Mouse (Mus musculus) MEL (cell line): ENCODE measurements around the gene Isca1. TPM values are rescaled to one million over a fixed set of nuclear protein-coding genes. Genes with fewer than 3 reads are reported as not detected.
"Not testable (repeated sequence)": the region's sequence is repeated elsewhere in the genome, so short reads cannot be mapped to it uniquely, and the experiment has no call there.

Experiments
- DNase-seq: peaks from one replicate; pipeline ENCODE4 v3.0.0; 2011; ENCODE audit warnings: low read depth, low spot score
- H3K27ac ChIP-seq: 2 replicates; pipeline ENCODE4 v1.5.1; 2012; ENCODE audit warnings: low read depth, mild to moderate bottlenecking, control low read depth, low read length, moderate library complexity; ENCODE audit not compliant: control insufficient read depth
- H3K27me3 ChIP-seq, 2 experiments: fragments of 150-350 bp in 1 of 2; sonication (generic) in 1 of 2; 2 replicates each; pipeline ENCODE4 v1.6.1; 2012; ENCODE audit warnings: low read length in 2 of 2, mild to moderate bottlenecking in 2 of 2, improper control_type of control experiment in 1 of 2, moderate library complexity in 1 of 2; ENCODE audit not compliant: insufficient read depth in 2 of 2, control insufficient read depth in 1 of 2
- H3K36me3 ChIP-seq, 2 experiments: 2 replicates each; pipeline ENCODE4 v1.6.1; 2012 to 2014; ENCODE audit warnings: low read length in 2 of 2, improper control_type of control experiment in 1 of 2, inconsistent platforms in 1 of 2, mild to moderate bottlenecking in 1 of 2; ENCODE audit not compliant: insufficient read depth in 2 of 2, control insufficient read depth in 1 of 2
- H3K4me1 ChIP-seq, 2 experiments: fragments of 150-350 bp in 1 of 2; sonication (generic) in 1 of 2; 2 replicates each; pipeline ENCODE4 v1.6.1; 2012; ENCODE audit warnings: low read length in 2 of 2, improper control_type of control experiment in 1 of 2, mild to moderate bottlenecking in 1 of 2; ENCODE audit not compliant: insufficient read depth in 2 of 2, control insufficient read depth in 1 of 2
- H3K4me3 ChIP-seq, 2 experiments: fragments of 150-350 bp in 1 of 2; sonication (generic) in 1 of 2; 2 replicates each; pipeline ENCODE4 v1.5.1; 2012; ENCODE audit warnings: low read depth in 2 of 2, low read length in 2 of 2, mild to moderate bottlenecking in 2 of 2, moderate library complexity in 2 of 2, control low read depth in 1 of 2, improper control_type of control experiment in 1 of 2; ENCODE audit not compliant: control insufficient read depth in 1 of 2, insufficient read depth in 1 of 2
- H3K79me2 ChIP-seq: 2 replicates; pipeline ENCODE4 v1.6.1; 2012; ENCODE audit warnings: mild to moderate bottlenecking, low read length, moderate library complexity; ENCODE audit not compliant: control insufficient read depth, poor library complexity, insufficient read depth
- H3K9ac ChIP-seq: 2 replicates; pipeline ENCODE4 v1.6.1; 2012; ENCODE audit warnings: low read depth, mild to moderate bottlenecking, control low read depth, low read length, moderate library complexity; ENCODE audit not compliant: control insufficient read depth, poor library complexity, severe bottlenecking
- H3K9me3 ChIP-seq: fragments of 150-350 bp; sonication (generic); replicated peaks from 2 replicates; pipeline ENCODE4 v1.6.1; 2012; ENCODE audit warnings: mild to moderate bottlenecking, low read length, improper control_type of control experiment, moderate library complexity; ENCODE audit not compliant: insufficient read depth
- BHLHE40 ChIP-seq: IDR thresholded peaks from 2 replicates; pipeline ENCODE4 v1.6.1; 2012; ENCODE audit warnings: low read depth, mild to moderate bottlenecking, inconsistent platforms, low read length, improper control_type of control experiment, borderline replicate concordance
- CTCF ChIP-seq, 3 experiments: IDR thresholded peaks in 2 of 3; conservative IDR thresholded peaks in 1 of 3; 2 replicates each; pipeline ENCODE4 v1.5.1; 2011 to 2012; ENCODE audit warnings: low read length in 3 of 3, low read depth in 2 of 3, mild to moderate bottlenecking in 2 of 3, improper control_type of control experiment in 1 of 3, inconsistent platforms in 1 of 3, mixed read lengths in 1 of 3, moderate library complexity in 1 of 3; ENCODE audit not compliant: control insufficient read depth in 1 of 3, insufficient read depth in 1 of 3, poor library complexity in 1 of 3, severe bottlenecking in 1 of 3
- GATA1 ChIP-seq: IDR thresholded peaks from 2 replicates; pipeline ENCODE4 v1.6.1; 2011; ENCODE audit warnings: low read depth, low read length, improper control_type of control experiment
- MAX ChIP-seq: IDR thresholded peaks from 2 replicates; pipeline ENCODE4 v1.6.1; 2011; ENCODE audit warnings: low read length, improper control_type of control experiment
- MEF2A ChIP-seq: IDR thresholded peaks from 2 replicates; pipeline ENCODE4 v1.6.1; 2014; ENCODE audit warnings: low read depth, mild to moderate bottlenecking, inconsistent platforms, low read length, improper control_type of control experiment; ENCODE audit not compliant: poor library complexity, insufficient replicate concordance, severe bottlenecking; ENCODE audit errors: extremely low read depth
- MXI1 ChIP-seq: IDR thresholded peaks from 2 replicates; pipeline ENCODE4 v1.6.1; 2011; ENCODE audit warnings: mild to moderate bottlenecking, low read depth, low read length, improper control_type of control experiment
- MYB ChIP-seq: IDR thresholded peaks from 2 replicates; pipeline ENCODE4 v1.6.1; 2011; ENCODE audit warnings: mild to moderate bottlenecking, low read depth, low read length, improper control_type of control experiment
- NELFE ChIP-seq: IDR thresholded peaks from 2 replicates; pipeline ENCODE4 v1.6.1; 2011; ENCODE audit warnings: low read depth, low read length, improper control_type of control experiment
- NRF1 ChIP-seq: IDR thresholded peaks from 2 replicates; pipeline ENCODE4 v1.6.1; 2014; ENCODE audit warnings: low read depth, mild to moderate bottlenecking, inconsistent platforms, low read length, improper control_type of control experiment, moderate library complexity; ENCODE audit not compliant: poor library complexity, insufficient read depth, severe bottlenecking
- POLR2AphosphoS5 ChIP-seq: IDR thresholded peaks from 2 replicates; pipeline ENCODE4 v1.6.1; 2012; ENCODE audit warnings: low read depth, borderline replicate concordance, mild to moderate bottlenecking, inconsistent platforms, low read length, moderate library complexity, mixed read lengths
- TBP ChIP-seq: IDR thresholded peaks from 2 replicates; pipeline ENCODE4 v1.8.0; 2011; ENCODE audit warnings: low read depth, low read length, improper control_type of control experiment
- TCF12 ChIP-seq: IDR thresholded peaks from 2 replicates; pipeline ENCODE4 v1.6.1; 2014; ENCODE audit warnings: low read depth, mild to moderate bottlenecking, inconsistent platforms, low read length, improper control_type of control experiment, moderate library complexity
- USF1 ChIP-seq: IDR thresholded peaks from 2 replicates; pipeline ENCODE4 v1.6.1; 2014; ENCODE audit warnings: low read depth, mild to moderate bottlenecking, inconsistent platforms, low read length, improper control_type of control experiment, moderate library complexity
- ZKSCAN1 ChIP-seq: IDR thresholded peaks from 2 replicates; pipeline ENCODE4 v1.6.1; 2012; ENCODE audit warnings: low read depth, mild to moderate bottlenecking, inconsistent platforms, low read length, improper control_type of control experiment, moderate library complexity
- ZMIZ1 ChIP-seq: IDR thresholded peaks from 2 replicates; pipeline ENCODE4 v1.6.1; 2012; ENCODE audit warnings: low read depth, mild to moderate bottlenecking, inconsistent platforms, low read length, improper control_type of control experiment, moderate library complexity
- polyA plus RNA-seq, 2 experiments: library from polyadenylated mRNA; stranded (reverse) in 1 of 2; unstranded in 1 of 2; fragments of >175 nt in 1 of 2; fragments of >200 nt in 1 of 2; gene quantifications; 2 replicates each; pipeline versions ENCODE4 v1.2.1 to v1.2.4; 2012; ENCODE audit warnings: low replicate concordance in 2 of 2, low read depth in 1 of 2; ENCODE audit not compliant: insufficient read length in 2 of 2, insufficient read depth in 1 of 2, missing spikeins in 1 of 2
- total RNA-seq: library from RNA; depleted of rRNA; stranded (reverse); fragments of 300-350 nt; gene quantifications from 2 replicates; pipeline ENCODE4 v1.2.3, GENCODE M21; 2012

Gene Isca1
- total and polyA plus RNA-seq, 3 experiments: 31.2 to 76.3 (median 63.5) TPM

DNA sequence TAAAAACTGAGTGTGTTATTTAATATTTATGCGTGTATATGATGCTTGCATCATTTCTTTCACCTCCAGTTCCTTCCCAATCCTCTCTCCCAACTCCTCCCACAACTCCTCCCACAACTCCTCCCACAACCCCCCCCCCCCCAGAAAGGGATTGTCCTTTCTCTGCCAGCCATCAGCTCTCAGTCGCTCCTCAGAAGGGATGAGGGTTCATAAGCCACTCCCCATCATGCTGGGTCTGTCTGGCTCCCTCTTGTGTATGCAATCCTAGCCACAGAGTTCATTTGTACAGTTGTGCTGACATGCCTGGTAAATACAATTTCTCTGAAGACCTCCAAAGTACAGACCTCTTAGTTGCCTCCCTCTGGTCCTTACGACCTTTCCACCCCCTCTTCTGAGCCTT, 34.4 kb downstream of the Isca1 start (continued):
- TF ChIP-seq ZKSCAN1: no peak
- no peak for TF ChIP-seq MAX
- TF ChIP-seq ZMIZ1: no peak
- TF ChIP-seq NRF1: no peak
- TF ChIP-seq NELFE: no peak
- no peak for TF ChIP-seq MYB
- peak; percentile 13 to 52 (median 17); a peak in 2 of 6 replicates for TF ChIP-seq CTCF (IDR thresholded peaks at IDR 0.05 in 2 of 3, conservative IDR thresholded peaks at IDR 0.05 in 1 of 3; ENCODE audit: control insufficient read depth in 1 of 3, insufficient read depth in 1 of 3, low read depth in 2 of 3, low read length in 3 of 3, poor library complexity in 1 of 3, severe bottlenecking in 1 of 3)
- TF ChIP-seq TCF12: no peak
- no peak for TF ChIP-seq TBP
- no peak for TF ChIP-seq GATA1
- no peak for TF ChIP-seq MXI1
- no peak for TF ChIP-seq MEF2A
- no peak for TF ChIP-seq BHLHE40

DNA sequence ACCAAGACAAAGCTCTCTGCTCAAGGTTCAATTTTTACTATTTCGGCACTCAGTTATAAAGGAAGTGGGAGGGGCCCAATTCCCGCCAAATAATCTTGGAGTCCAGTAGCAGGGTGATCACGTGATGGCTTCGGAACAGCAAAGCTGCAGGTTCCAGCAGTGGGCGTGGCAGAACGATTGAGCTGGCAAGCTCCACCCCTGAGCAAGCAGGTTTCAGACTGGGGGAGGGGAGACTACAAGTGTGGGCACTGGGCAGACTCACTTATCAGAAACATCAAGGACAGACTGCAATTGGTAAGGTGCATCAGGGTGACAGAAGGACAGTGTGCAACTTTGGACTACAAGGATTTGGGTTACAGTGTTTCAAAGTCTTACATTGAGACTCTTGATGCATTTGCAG, 35.3 kb downstream of the Isca1 start:
- H3K9ac ChIP-seq: peak overlapping the region; percentile 19
- peaks cover 0 to 14% of the 10 kb centered on the region in 2 experiments; a peak in 2 of 4 replicates for H3K4me1 ChIP-seq
- H3K4me3 ChIP-seq: peak overlapping the region; percentile 15 to 38; a peak in 3 of 4 replicates
- H3K9me3 ChIP-seq, H3K79me2 ChIP-seq, H3K36me3 ChIP-seq: not testable (repeated sequence)
- H3K27ac ChIP-seq: peak overlapping the region; percentile 52
- DNase-seq: peak; percentile 62
- TF ChIP-seq USF1: peak; percentile 82
- TF ChIP-seq, all 39 proteins: peak for 1; not testable (repeated sequence) for 38
- not testable (repeated sequence) for H3K27me3 ChIP-seq

DNA sequence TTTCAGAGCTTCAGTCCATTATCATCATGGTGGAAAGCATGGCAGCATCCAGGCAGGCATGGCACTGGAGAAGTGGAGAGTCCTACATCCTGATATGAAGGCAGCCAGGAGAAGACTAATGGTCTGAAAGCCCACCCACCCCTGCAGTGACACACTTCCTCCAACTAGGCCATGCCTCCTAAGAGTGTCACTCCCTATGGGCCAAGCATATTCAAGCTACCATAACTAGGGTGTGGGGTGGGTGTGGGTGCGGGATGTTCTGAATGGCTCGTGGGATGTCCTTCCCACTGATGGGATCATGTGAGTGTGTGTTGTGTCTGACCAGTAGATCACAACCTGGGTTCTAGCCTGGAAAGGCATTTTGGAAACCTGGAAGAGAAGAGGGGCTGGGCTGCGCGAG, 35.7 kb downstream of the Isca1 start:
- Histone ChIP-seq H3K9ac (no peak overlapping the region), H3K27me3 (no peaks in the 10 kb centered on the region), H3K79me2 (no peaks in the 10 kb centered on the region), H3K4me1 (peaks cover 0 to 14% of the 10 kb centered on the region in 2 experiments; a peak in 2 of 4 replicates), H3K27ac (peak overlapping the region; percentile 44; the same call in 1 of the 2 replicates), H3K9me3 (no peaks in the 10 kb centered on the region), H3K4me3 (no peak overlapping the region), H3K36me3 (peaks cover 0 to 6% of the 10 kb centered on the region in 2 experiments; a peak in 2 of 4 replicates)
- DNase-seq: peak; percentile 66
- no peak for TF ChIP-seq ZMIZ1
- no peak for TF ChIP-seq POLR2AphosphoS5
- peak; percentile 26; the same call in 1 of the 2 replicates for TF ChIP-seq MAX
